In the genomic region with DNA sequence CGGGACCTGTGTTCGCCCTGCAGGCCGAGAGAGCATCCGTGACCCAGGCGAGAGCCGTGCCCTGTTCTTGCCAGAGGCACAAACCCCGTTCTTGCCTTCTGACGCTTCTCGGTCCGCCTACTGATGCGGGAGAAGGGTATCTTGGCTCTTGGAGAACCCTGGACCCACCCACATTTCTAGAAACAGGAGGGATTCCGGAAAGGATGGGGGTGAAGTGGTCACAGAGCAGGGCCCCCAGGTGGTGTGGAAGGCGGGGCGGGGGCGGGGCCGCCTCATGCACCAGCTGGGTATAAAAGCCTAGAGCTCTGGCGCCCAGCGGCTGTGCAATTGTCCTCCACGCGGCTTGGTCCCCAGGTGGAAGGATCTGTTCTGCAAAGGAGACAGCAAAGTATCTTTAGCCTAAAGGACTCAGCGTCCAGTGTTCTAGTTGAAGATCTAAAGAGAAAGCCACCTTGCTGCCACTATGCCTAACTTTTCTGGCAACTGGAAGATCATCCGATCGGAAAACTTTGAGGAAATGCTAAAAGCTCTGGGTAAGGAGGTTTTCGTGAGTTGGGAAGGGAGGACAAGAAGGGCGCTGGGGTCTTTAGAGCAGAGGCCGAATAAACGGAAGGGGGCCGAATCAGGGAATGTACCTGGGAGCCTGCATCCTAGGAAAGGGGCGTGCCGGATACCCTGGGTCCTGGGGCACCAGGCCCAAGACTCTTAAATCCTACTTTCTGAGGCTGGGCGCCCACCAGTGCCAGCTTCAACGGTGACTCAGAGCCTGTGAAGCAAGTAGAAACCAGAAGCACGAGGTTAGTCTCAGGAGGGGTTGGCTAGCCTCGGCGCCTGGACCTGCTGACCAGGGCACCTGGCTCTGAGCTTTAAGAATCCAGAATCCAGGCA, we compare ENCODE assay signal across 8 mouse cellular contexts. TPM values are rescaled to one million over a fixed set of nuclear protein-coding genes. Genes with fewer than 3 reads are reported as not detected.
DNase-seq lines count a peak whose midpoint lies in the region; ATAC-seq lines count a peak whose summit lies in the region.

TSS of gene Crabp2 (plus strand) at position 289 of the 888 bp plus-strand sequence.

- H3K9me3 ChIP-seq in kidney, embryonic 14.5 days (ENCODE audit: control insufficient read depth, low read length): no peaks in the 10 kb centered on the region

- H3K36me3 ChIP-seq in kidney, embryonic 14.5 days (ENCODE audit: control insufficient read depth, insufficient read depth, low read length): peaks cover 5% of the 10 kb centered on the region; the same call in 1 of the 2 replicates

- H3K27ac ChIP-seq in kidney, embryonic 14.5 days (ENCODE audit: low read depth, low read length): peak within 1 kb of the TSS; percentile 77

- under 1% methylated on average over 35 of the region's 35 CpGs for WGBS in kidney, embryonic 14.5 days

- peaks cover 70% of the 10 kb centered on the region for H3K4me1 ChIP-seq in kidney, embryonic 14.5 days (ENCODE audit: control insufficient read depth, insufficient read depth, low read length)

- no peaks in the 10 kb centered on the region for H3K27me3 ChIP-seq in kidney, embryonic 14.5 days (ENCODE audit: control insufficient read depth, insufficient read depth, low read length)

- peak within 1 kb of the TSS; percentile 72 for H3K4me2 ChIP-seq in kidney, embryonic 14.5 days (replicated peaks; ENCODE audit: low read depth, low read length)

- peak; percentile 8 for ATAC-seq in kidney, embryonic 14.5 days (ENCODE audit: low FRiP score, low TSS enrichment)
- peak; percentile 20; the same call in 1 of the 2 replicates for ATAC-seq in granulocyte monocyte progenitor cell, adult 5-6 weeks (replicated peaks; ENCODE audit: poor library complexity, severe bottlenecking)
- no peak for ATAC-seq in erythroblast, adult 5-6 weeks (replicated peaks; ENCODE audit: low FRiP score, poor library complexity, severe bottlenecking)

- peak within 1 kb of the TSS; percentile 50 for H3K9ac ChIP-seq in kidney, embryonic 14.5 days (ENCODE audit: low read depth, low read length)

- peak within 1 kb of the TSS; percentile 46 for H3K4me3 ChIP-seq in kidney, embryonic 14.5 days (ENCODE audit: low read length)

- no peak for DNase-seq in kidney, adult 18-20 months
- DNase-seq in R1 (ENCODE audit: low read depth, low spot score): peak; percentile 73
- peak; percentile 77 for DNase-seq in mesoderm, embryonic 11.5 days (ENCODE audit: low read depth, low spot score)
- DNase-seq in left cerebral cortex, adult 8-10 months (ENCODE audit: low spot score in 2 of 2): no peak
- DNase-seq in layer of hippocampus, adult 8-10 months (ENCODE audit: low spot score in 2 of 2): no peak

RNA-seq across cellular contexts. Expression of gene Crabp2, which starts in this region (rescaled TPM):
- 113 and 169 TPM in 2 replicates for polyA plus RNA-seq in kidney, embryonic 14.5 days (2014; fragmentation: Nextera tagmentation; extraction: Ambion mirVana)
- total RNA-seq in granulocyte monocyte progenitor cell, adult 5-6 weeks (2014; fragmentation: Nextera tagmentation): not detected in 2 replicates
- total RNA-seq in granulocyte monocyte progenitor cell, adult 5-6 weeks (2017): not detected in 2 replicates
- total RNA-seq in erythroblast, adult 5-6 weeks (2015; ENCODE audit: low replicate concordance): not detected in 2 replicates
- not detected in 2 replicates for total RNA-seq in erythroblast, adult 5-6 weeks (2017; ENCODE audit: low replicate concordance)
- total RNA-seq in left cerebral cortex, adult 8-10 months (2022): 1 to 10 TPM; 4.9 to 6.5 (median 5.9) TPM
- total RNA-seq in layer of hippocampus, adult 8-10 months (2022): 1 to 10 TPM; 3.9 to 5.9 (median 4.7) TPM

Comparison
In these comparisons a context has a peak if more than half of its experiments do, and no peak if none do; other contexts are left out.
1. RNA of gene Crabp2 (total RNA-seq): 4.9 to 6.5 TPM in left cerebral cortex, adult 8-10 months and 3.9 to 5.9 TPM in layer of hippocampus, adult 8-10 months; not detected in granulocyte monocyte progenitor cell, adult 5-6 weeks and not detected in erythroblast, adult 5-6 weeks; every median in the first group is over 4 times any median in the second.
2. Peak in ATAC-seq in granulocyte monocyte progenitor cell, adult 5-6 weeks; RNA of the gene not detected or under 1 TPM.
3. DNase-seq: peak in R1 (single experiment) and mesoderm, embryonic 11.5 days (single experiment); none in kidney, adult 18-20 months (single experiment), left cerebral cortex, adult 8-10 months (0 of 2) and layer of hippocampus, adult 8-10 months (0 of 2).